Mouse (Mus musculus) midbrain, embryonic 15.5 days (tissue): Measurements from ENCODE around the gene Cdh13. TPM values are rescaled to one million over a fixed set of nuclear protein-coding genes. Genes with fewer than 3 reads are reported as not detected.
"Not testable (repeated sequence)": the region's sequence is repeated elsewhere in the genome, so short reads cannot be mapped to it uniquely, and the experiment has no call there.

Source experiments
- ATAC-seq: fragments of 200-750 bp; cut with Nextera tagmentation; replicated peaks from 2 replicates; pipeline ENCODE4 v1.8.0; 2017; ENCODE audit warnings: moderate TSS enrichment
- H3K27ac ChIP-seq: fragments of 300-500 bp; sonication (generic); 2 replicates; pipeline ENCODE4 v1.5.1; 2015; ENCODE audit warnings: mild to moderate bottlenecking, inconsistent platforms
- H3K27me3 ChIP-seq: fragments of 300-500 bp; sonication (generic); replicated peaks from 2 replicates; pipeline ENCODE4 v1.6.1; 2015; ENCODE audit warnings: inconsistent platforms
- H3K36me3 ChIP-seq: fragments of 300-500 bp; sonication (generic); replicated peaks from 2 replicates; pipeline ENCODE4 v1.6.1; 2015; ENCODE audit warnings: inconsistent platforms
- H3K4me1 ChIP-seq: fragments of 300-500 bp; sonication (generic); 2 replicates; pipeline ENCODE4 v1.6.1; 2015; ENCODE audit warnings: inconsistent platforms
- H3K4me2 ChIP-seq: fragments of 300-500 bp; sonication (generic); 2 replicates; pipeline ENCODE4 v1.6.1; 2015; ENCODE audit warnings: inconsistent platforms, mild to moderate bottlenecking, moderate library complexity
- H3K4me3 ChIP-seq: fragments of 300-500 bp; sonication (generic); 2 replicates; pipeline ENCODE4 v1.5.1; 2015; ENCODE audit warnings: mild to moderate bottlenecking, inconsistent platforms
- H3K9ac ChIP-seq: fragments of 300-500 bp; sonication (generic); 2 replicates; pipeline ENCODE4 v1.6.1; 2015; ENCODE audit warnings: mild to moderate bottlenecking, inconsistent platforms
- H3K9me3 ChIP-seq: fragments of 300-500 bp; sonication (generic); 2 replicates; pipeline ENCODE4 v1.6.1; 2016; ENCODE audit warnings: inconsistent platforms
- WGBS: fragments of 180-500 bp; shearing (Covaris S2); methylation state at CpG from one replicate; pipeline ENCODE4 v1.1.7; 2015; ENCODE audit warnings: mixed read lengths; 5-methylcytosine and 5-hydroxymethylcytosine counted together
- polyA plus RNA-seq: library from polyadenylated mRNA; unstranded; fragments of >200 nt; fragmentation: Nextera tagmentation; extraction: Ambion mirVana; gene quantifications from 2 replicates; pipeline ENCODE4 v1.2.1, GENCODE M21; 2015

Gene Cdh13
- polyA plus RNA-seq, 1 experiment from 2014 or later: 110 TPM

GRCm38 (mm10) chr8:118749191-118749590, 465.7 kb downstream of the Cdh13 start:
- ATAC-seq: no peak
- whole genome bisulfite sequencing: 89% methylated on average over 3 of the region's 3 CpGs
- H3K4me3 ChIP-seq: no peak overlapping the region

GRCm38 (mm10) chr8:118749786-118750185, 466.3 kb downstream of the Cdh13 start:
- H3K4me1 ChIP-seq: 0 out of 2 replicates have a peak, but pooled peaks cover 3% of the 10 kb centered on the region
- H3K9ac ChIP-seq: no peak overlapping the region
- H3K27ac ChIP-seq: no peak overlapping the region
- no peak for ATAC-seq
- 90% methylated on average over 11 of the region's 11 CpGs for WGBS
- no peak overlapping the region for H3K4me3 ChIP-seq
- no peak overlapping the region for H3K4me2 ChIP-seq
- H3K9me3 ChIP-seq: no peaks in the 10 kb centered on the region
- no peaks in the 10 kb centered on the region for H3K27me3 ChIP-seq
- H3K36me3 ChIP-seq: no peaks in the 10 kb centered on the region

More at GRCm38 (mm10) chr8:118749191-118749590, 465.7 kb downstream of the Cdh13 start:
- Histone ChIP-seq H3K9ac (no peak overlapping the region), H3K36me3 (no peaks in the 10 kb centered on the region), H3K27ac (no peak overlapping the region), H3K9me3 (no peaks in the 10 kb centered on the region), H3K4me1 (0 out of 2 replicates have a peak, but pooled peaks cover 3% of the 10 kb centered on the region), H3K4me2 (no peak overlapping the region), H3K27me3 (no peaks in the 10 kb centered on the region)

GRCm38 (mm10) chr8:118753710-118754109, 470.2 kb downstream of the Cdh13 start:
- no peaks in the 10 kb centered on the region for H3K4me1 ChIP-seq
- H3K9me3 ChIP-seq: no peaks in the 10 kb centered on the region
- WGBS: 63% methylated on average over 12 of the region's 12 CpGs
- H3K4me2 ChIP-seq: no peak overlapping the region
- ATAC-seq: no peak
- H3K27ac ChIP-seq: no peak overlapping the region
- no peak overlapping the region for H3K4me3 ChIP-seq
- no peak overlapping the region for H3K9ac ChIP-seq
- H3K36me3 ChIP-seq: no peaks in the 10 kb centered on the region
- no peaks in the 10 kb centered on the region for H3K27me3 ChIP-seq

- Histone ChIP-seq H3K9ac (no peak overlapping the region), H3K4me3 (no peak overlapping the region), H3K4me1 (no peaks in the 10 kb centered on the region), H3K27ac (no peak overlapping the region), H3K36me3 (no peaks in the 10 kb centered on the region), H3K9me3 (no peaks in the 10 kb centered on the region), H3K27me3 (no peaks in the 10 kb centered on the region), H3K4me2 (no peak overlapping the region)
- WGBS: 75% methylated on average over 7 of the region's 7 CpGs
- no peak for ATAC-seq
These were observed 470.6 kb downstream of the Cdh13 start for GRCm38 (mm10) chr8:118754119-118754518.

- 93% methylated on average over 6 of the region's 6 CpGs for WGBS
- not testable (repeated sequence) for H3K4me2 ChIP-seq, H3K4me3 ChIP-seq, H3K4me1 ChIP-seq, H3K9me3 ChIP-seq, H3K27me3 ChIP-seq, H3K9ac ChIP-seq, H3K36me3 ChIP-seq, ATAC-seq, H3K27ac ChIP-seq
These were observed 494.0 kb downstream of the Cdh13 start for GRCm38 (mm10) chr8:118777507-118777906.

- Histone ChIP-seq H3K9me3 (no peaks in the 10 kb centered on the region), H3K36me3 (no peaks in the 10 kb centered on the region), H3K27me3 (no peaks in the 10 kb centered on the region), H3K9ac (no peak overlapping the region), H3K4me3 (no peak overlapping the region), H3K4me1 (no peaks in the 10 kb centered on the region), H3K27ac (no peak overlapping the region), H3K4me2 (no peak overlapping the region)
- no peak for ATAC-seq
- WGBS: 88% methylated on average over 1 of the region's 1 CpGs
These were observed 494.8 kb downstream of the Cdh13 start for GRCm38 (mm10) chr8:118778374-118778773.

GRCm38 (mm10) chr8:118785646-118786045, 502.1 kb downstream of the Cdh13 start:
- WGBS: 79% methylated on average over 13 of the region's 13 CpGs
- H3K36me3 ChIP-seq: no peaks in the 10 kb centered on the region
- H3K4me2 ChIP-seq: no peak overlapping the region
- H3K4me1 ChIP-seq: no peaks in the 10 kb centered on the region
- no peak for ATAC-seq
- no peaks in the 10 kb centered on the region for H3K27me3 ChIP-seq
- H3K9ac ChIP-seq: no peak overlapping the region
- H3K27ac ChIP-seq: no peak overlapping the region
- H3K4me3 ChIP-seq: no peak overlapping the region
- H3K9me3 ChIP-seq: no peaks in the 10 kb centered on the region

- Histone ChIP-seq H3K27me3 (no peaks in the 10 kb centered on the region), H3K4me1 (no peaks in the 10 kb centered on the region), H3K4me2 (no peak overlapping the region), H3K9me3 (no peaks in the 10 kb centered on the region), H3K36me3 (no peaks in the 10 kb centered on the region), H3K4me3 (no peak overlapping the region), H3K9ac (no peak overlapping the region), H3K27ac (no peak overlapping the region)
- 82% methylated on average over 7 of the region's 7 CpGs for WGBS
- no peak for ATAC-seq
These were observed 506.1 kb downstream of the Cdh13 start for GRCm38 (mm10) chr8:118789649-118790048.

- Histone ChIP-seq H3K9me3 (no peaks in the 10 kb centered on the region), H3K27me3 (no peaks in the 10 kb centered on the region), H3K27ac (no peak overlapping the region), H3K36me3 (no peaks in the 10 kb centered on the region), H3K4me1 (peaks cover 4% of the 10 kb centered on the region), H3K9ac (no peak overlapping the region), H3K4me2 (no peak overlapping the region), H3K4me3 (no peak overlapping the region)
- ATAC-seq: no peak
- WGBS: 84% methylated on average over 9 of the region's 9 CpGs
These were observed 511.4 kb downstream of the Cdh13 start for GRCm38 (mm10) chr8:118794886-118795285.

- Histone ChIP-seq H3K27ac (no peak overlapping the region), H3K4me3 (no peak overlapping the region), H3K9ac (no peak overlapping the region), H3K4me2 (no peak overlapping the region), H3K36me3 (no peaks in the 10 kb centered on the region), H3K4me1 (peaks cover 4% of the 10 kb centered on the region), H3K27me3 (no peaks in the 10 kb centered on the region), H3K9me3 (no peaks in the 10 kb centered on the region)
- 53% methylated on average over 7 of the region's 7 CpGs for WGBS
- no peak for ATAC-seq
These were observed 513.0 kb downstream of the Cdh13 start for GRCm38 (mm10) chr8:118796491-118796890.

- Histone ChIP-seq H3K27ac (no peak overlapping the region), H3K36me3 (no peaks in the 10 kb centered on the region), H3K4me3 (no peak overlapping the region), H3K4me1 (peaks cover 4% of the 10 kb centered on the region), H3K27me3 (no peaks in the 10 kb centered on the region), H3K4me2 (no peak overlapping the region), H3K9ac (no peak overlapping the region), H3K9me3 (no peaks in the 10 kb centered on the region)
- WGBS: 41% methylated on average over 3 of the region's 3 CpGs
- ATAC-seq: no peak
These were observed 513.6 kb downstream of the Cdh13 start for GRCm38 (mm10) chr8:118797127-118797526.

- H3K9ac ChIP-seq: no peak overlapping the region
- H3K27ac ChIP-seq: no peak overlapping the region
- H3K4me3 ChIP-seq: no peak overlapping the region
- no peaks in the 10 kb centered on the region for H3K36me3 ChIP-seq
- 92% methylated on average over 4 of the region's 4 CpGs for WGBS
- no peak for ATAC-seq
- no peaks in the 10 kb centered on the region for H3K9me3 ChIP-seq
- no peaks in the 10 kb centered on the region for H3K27me3 ChIP-seq
- 0 out of 2 replicates have a peak, but pooled peaks cover 4% of the 10 kb centered on the region for H3K4me1 ChIP-seq
- H3K4me2 ChIP-seq: no peak overlapping the region
These were observed 519.6 kb downstream of the Cdh13 start for GRCm38 (mm10) chr8:118803168-118803567.

- 0 out of 2 replicates have a peak, but pooled peaks cover 4% of the 10 kb centered on the region for H3K4me1 ChIP-seq
- WGBS: 81% methylated on average over 6 of the region's 6 CpGs
- H3K9me3 ChIP-seq: no peaks in the 10 kb centered on the region
- no peak for ATAC-seq
- no peaks in the 10 kb centered on the region for H3K27me3 ChIP-seq
- no peak overlapping the region for H3K27ac ChIP-seq
- H3K9ac ChIP-seq: no peak overlapping the region
- H3K4me2 ChIP-seq: no peak overlapping the region
- no peak overlapping the region for H3K4me3 ChIP-seq
- H3K36me3 ChIP-seq: no peaks in the 10 kb centered on the region
These were observed 526.1 kb downstream of the Cdh13 start for GRCm38 (mm10) chr8:118809660-118810059.
